Mouse (Mus musculus): ENCODE data around the gene Ttc39d. TPM values are rescaled to one million over a fixed set of nuclear protein-coding genes. Genes with fewer than 3 reads are reported as not detected.
"Not testable (repeated sequence)": the region's sequence is repeated elsewhere in the genome, so short reads cannot be mapped to it uniquely, and the experiment has no call there.

Ttc39d gene
- polyA plus RNA-seq, 1 experiment from 2014 or later = 0.06 TPM

DNA sequence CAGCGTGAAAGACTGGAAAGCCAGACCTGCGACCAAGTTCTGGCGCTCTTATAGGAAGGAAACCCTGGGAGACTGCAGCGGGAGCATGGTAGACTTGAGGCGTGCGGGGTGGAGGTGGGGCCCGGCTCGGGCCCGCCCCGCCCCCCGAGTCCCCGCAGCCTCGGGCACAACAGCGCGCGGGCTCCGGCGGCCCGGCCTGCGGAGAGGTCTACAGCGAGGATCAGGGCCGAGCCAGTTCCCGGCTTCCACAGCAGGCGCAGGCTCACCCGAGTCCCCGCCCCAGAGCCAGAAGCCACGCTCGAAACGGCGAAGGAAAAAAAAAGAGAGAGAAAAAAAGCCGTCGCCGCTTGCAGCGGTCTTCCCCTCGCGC is 974 bp upstream of the Ttc39d start:
- Histone ChIP-seq H3K36me3 (replicated peaks) (peaks cover 21% of the 10 kb centered on the region), H3K9me3 (no peaks in the 10 kb centered on the region), H3K4me1 (peaks cover 19% of the 10 kb centered on the region), H3K9ac (peak overlapping the region; percentile 90), H3K27me3 (replicated peaks) (no peaks in the 10 kb centered on the region), H3K4me3 (peak overlapping the region; percentile 74), H3K4me2 (peak overlapping the region; percentile 80), H3K27ac (peak overlapping the region; percentile 99)
- under 1% methylated on average over 36 of the region's 36 CpGs for WGBS
- ATAC-seq (replicated peaks) = peak; percentile 74

DNA sequence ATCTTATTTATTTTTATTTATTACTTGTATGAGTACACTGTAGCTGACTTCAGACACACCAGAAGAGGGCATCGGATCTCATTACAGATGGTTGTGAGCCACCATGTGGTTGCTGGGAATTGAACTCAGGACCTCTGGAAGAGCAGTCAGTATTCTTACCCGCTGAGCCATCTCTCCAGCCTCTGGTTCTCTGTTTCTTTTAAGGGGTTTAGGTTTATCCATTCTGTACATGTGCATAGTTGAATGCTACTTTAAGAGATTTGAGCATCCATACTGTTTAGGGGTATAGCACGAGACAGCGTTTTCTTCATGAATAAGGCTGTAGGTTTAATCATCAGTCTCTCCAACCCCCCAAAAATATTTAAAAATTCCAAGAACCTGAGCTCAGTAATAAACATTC is 6.7 kb downstream of the Ttc39d start:
- not testable (repeated sequence) for H3K4me2 ChIP-seq; H3K36me3 ChIP-seq (replicated peaks); H3K4me1 ChIP-seq; H3K9ac ChIP-seq; H3K27ac ChIP-seq; ATAC-seq (replicated peaks); H3K27me3 ChIP-seq (replicated peaks); H3K4me3 ChIP-seq; H3K9me3 ChIP-seq
- WGBS = 89% methylated on average over 4 of the region's 4 CpGs

DNA sequence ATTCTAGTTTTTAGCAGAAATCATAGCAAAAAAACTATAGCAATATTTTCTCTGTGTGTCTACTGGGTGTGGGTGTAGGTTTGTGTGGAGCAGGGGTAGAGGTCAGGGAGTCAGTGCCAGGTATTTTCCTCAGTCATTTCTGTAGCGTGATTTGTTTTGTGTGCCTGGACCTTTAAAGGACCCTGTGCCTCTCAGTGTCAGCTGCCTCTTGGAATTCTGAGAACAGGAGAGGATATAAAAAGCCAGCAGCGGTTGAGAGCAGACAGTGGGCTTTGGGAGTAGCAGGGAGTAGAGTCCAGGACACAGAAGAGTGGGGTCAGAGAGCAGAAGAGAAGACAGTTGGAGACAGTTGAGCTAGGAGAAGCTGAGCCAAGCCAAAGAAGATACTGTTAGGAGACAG is 12.9 kb downstream of the Ttc39d start:
- ATAC-seq (replicated peaks) = no peak
- Histone ChIP-seq H3K27me3 (replicated peaks) (no peaks in the 10 kb centered on the region), H3K27ac (no peak overlapping the region), H3K9me3 (no peaks in the 10 kb centered on the region), H3K4me3 (no peak overlapping the region), H3K4me2 (no peak overlapping the region), H3K36me3 (replicated peaks) (no peaks in the 10 kb centered on the region), H3K9ac (no peak overlapping the region), H3K4me1 (peaks cover 5% of the 10 kb centered on the region)
- 86% methylated on average over 2 of the region's 2 CpGs for WGBS

DNA sequence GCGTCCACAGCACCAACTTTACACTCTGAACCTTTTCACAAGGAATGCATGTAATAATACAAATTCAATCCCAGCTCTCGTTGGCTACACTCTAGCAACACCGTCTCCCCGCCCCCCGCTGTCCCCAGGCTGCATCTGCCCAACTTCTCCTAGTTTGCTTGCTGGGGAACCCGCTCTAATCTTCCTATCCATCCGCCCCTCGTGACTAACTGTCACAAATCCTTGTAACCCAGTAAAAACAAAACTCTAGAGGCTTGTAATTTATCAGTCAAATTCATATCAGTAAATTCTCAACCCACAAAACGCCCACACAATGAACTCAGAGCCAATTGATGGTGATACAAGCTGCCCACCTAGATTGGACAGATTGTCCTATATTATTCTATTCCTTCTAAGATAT is 13.9 kb downstream of the Ttc39d start:
- 65% methylated on average over 9 of the region's 9 CpGs for WGBS
- Histone ChIP-seq H3K4me2 (no peak overlapping the region), H3K9me3 (no peaks in the 10 kb centered on the region), H3K4me3 (no peak overlapping the region), H3K4me1 (peaks cover 6% of the 10 kb centered on the region), H3K9ac (no peak overlapping the region), H3K36me3 (replicated peaks) (no peaks in the 10 kb centered on the region), H3K27me3 (replicated peaks) (no peaks in the 10 kb centered on the region), H3K27ac (no peak overlapping the region)
- ATAC-seq (replicated peaks) = no peak

DNA sequence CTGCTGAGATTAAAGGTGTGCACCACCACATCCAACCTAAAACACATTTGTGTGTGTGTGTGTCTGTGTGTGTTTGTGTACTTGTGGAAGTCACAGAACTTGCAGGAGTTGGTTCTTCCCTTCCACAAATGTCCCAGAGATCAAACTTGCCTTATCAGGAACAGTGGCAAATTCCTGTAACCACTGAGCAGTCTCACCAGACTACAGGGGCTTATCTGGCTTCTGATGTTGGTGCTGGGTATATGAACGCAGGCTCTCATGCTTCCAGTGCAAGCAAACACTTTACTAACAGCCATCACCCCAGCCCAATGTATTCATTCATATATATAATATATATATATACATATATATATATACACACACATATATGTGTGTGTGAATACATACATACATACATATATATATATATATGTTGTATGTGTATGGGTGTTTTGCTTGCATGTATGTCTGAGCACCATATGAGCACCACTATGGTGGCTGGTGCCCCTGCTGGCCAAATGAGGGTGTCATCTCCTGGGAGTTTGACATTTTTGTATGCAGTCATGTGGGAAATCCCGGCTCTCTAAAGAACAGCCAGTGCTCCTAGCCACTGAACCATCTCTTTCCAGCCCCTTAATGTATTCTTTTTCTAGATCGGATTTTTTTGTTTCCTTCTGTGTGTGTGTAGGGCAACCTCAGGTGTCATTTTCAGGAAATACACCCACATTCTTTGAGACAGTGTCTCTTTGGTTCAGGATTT is 14.8 kb downstream of the Ttc39d start:
- WGBS = 61% methylated on average over 3 of the region's 3 CpGs

DNA sequence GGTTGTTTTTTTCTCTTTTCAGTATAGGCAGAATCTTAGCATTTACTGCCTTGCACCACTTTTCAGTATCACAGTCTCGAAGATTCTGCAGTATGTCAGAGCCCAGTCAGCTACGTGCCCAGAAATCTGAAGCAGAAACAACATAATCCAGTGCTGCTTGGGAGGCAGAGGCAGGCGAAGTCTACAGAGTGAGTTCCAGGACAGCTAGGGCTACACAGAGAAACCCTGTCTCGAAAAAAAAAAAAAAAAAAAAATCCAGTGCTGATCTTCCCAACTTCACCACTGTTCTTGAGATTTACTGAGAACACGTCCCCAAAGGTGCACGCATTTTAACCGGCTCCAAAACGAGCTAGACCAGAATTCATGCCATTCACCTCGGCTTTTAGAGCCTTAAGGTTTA is 16.6 kb downstream of the Ttc39d start:
- Histone ChIP-seq H3K4me2 (peak overlapping the region; percentile 76), H3K9me3 (no peaks in the 10 kb centered on the region), H3K36me3 (replicated peaks) (no peaks in the 10 kb centered on the region), H3K27ac (peak overlapping the region; percentile 72), H3K4me1 (peaks cover 6% of the 10 kb centered on the region), H3K27me3 (replicated peaks) (no peaks in the 10 kb centered on the region), H3K4me3 (peak overlapping the region; percentile 58), H3K9ac (peak overlapping the region; percentile 54)
- ATAC-seq (replicated peaks) = peak; percentile 72
- 7% methylated on average over 9 of the region's 9 CpGs for WGBS

More for the DNA sequence above, 14.8 kb downstream of the Ttc39d start:
- no peak for ATAC-seq (replicated peaks)
- peaks cover 6% of the 10 kb centered on the region for H3K4me1 ChIP-seq
- no peaks in the 10 kb centered on the region for H3K9me3 ChIP-seq
- H3K4me3 ChIP-seq = no peak overlapping the region
- no peaks in the 10 kb centered on the region for H3K27me3 ChIP-seq (replicated peaks)
- H3K27ac ChIP-seq = no peak overlapping the region
- no peak overlapping the region for H3K9ac ChIP-seq
- H3K36me3 ChIP-seq (replicated peaks) = no peaks in the 10 kb centered on the region
- no peak overlapping the region for H3K4me2 ChIP-seq

DNA sequence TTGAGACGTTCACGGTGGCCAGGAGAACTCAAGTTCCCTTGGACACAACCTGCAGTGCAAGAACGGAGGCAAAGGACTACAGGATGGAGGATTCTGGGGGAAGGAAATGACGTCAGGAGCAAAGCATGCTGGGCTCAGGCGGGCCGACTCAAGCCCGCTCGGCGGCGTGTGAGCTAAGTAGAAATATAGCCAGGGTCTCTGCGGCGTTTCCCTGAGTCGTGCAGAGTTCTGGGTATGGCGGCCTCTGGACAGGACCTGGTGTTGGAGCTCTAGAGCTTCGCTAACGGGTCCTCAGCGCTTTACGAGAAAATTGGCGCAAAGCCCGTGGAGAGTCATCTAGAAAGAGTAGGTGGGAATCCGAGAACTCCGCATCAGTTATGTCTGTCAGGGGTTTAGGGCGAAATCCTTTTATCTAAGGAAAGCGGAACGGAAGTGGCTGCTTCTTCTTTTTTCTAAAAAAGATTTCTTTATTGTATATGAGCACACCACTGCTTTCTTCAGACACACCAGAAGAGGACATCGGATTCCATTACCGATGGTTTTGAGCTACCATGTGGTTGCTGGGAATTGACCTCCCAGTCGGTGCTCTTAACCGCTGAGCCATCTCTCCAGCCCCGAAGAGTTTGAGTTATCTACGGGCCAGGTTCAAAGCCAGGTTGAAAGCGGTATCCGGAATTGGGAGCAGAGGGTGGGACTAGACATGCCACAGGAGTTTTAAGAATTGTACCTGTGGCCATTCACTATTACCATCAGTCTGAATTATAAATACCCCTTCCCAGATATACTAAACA is 17.3 kb downstream of the Ttc39d start, which contains the start of gene Gemin6:
Gemin6 (plus strand) TSS at position 116 of the 791 bp plus-strand sequence.
- H3K4me2 ChIP-seq = peak within 1 kb of the TSS; percentile 76
- H3K27me3 ChIP-seq (replicated peaks) = no peaks in the 10 kb centered on the region
- peak within 1 kb of the TSS; percentile 54 for H3K9ac ChIP-seq
- H3K4me1 ChIP-seq = peaks cover 6% of the 10 kb centered on the region
- ATAC-seq (replicated peaks) = peak; percentile 99
- WGBS = under 1% methylated on average over 33 of the region's 33 CpGs
- peak within 1 kb of the TSS; percentile 72 for H3K27ac ChIP-seq
- H3K36me3 ChIP-seq (replicated peaks) = no peaks in the 10 kb centered on the region
- H3K9me3 ChIP-seq = no peaks in the 10 kb centered on the region
- H3K4me3 ChIP-seq = peak within 1 kb of the TSS; percentile 58

DNA sequence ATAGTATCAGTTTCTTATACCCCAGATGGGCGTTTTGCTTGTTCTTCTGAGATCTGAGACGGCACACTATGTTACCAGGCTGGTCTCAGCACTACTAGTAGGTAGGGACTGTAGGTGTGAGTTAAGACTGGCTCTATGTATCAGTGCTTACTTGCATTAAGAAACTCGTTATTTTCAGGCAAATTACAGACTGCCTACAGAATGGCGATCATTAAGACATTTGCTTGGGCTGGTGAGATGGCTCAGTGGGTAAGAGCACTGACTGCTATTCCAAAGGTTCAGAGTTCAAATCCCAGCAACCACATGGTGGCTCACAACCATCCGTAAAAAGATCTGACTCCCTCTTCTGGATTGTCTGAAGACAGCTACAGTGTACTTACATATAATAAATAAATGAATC is 17.9 kb downstream of the Ttc39d start:
- ATAC-seq (replicated peaks) = peak; percentile 6; the same call in 1 of the 2 replicates
- 59% methylated on average over 5 of the region's 5 CpGs for WGBS
- H3K4me3 ChIP-seq = peak overlapping the region; percentile 58
- not testable (repeated sequence) for H3K4me1 ChIP-seq; H3K27me3 ChIP-seq (replicated peaks); H3K9me3 ChIP-seq; H3K36me3 ChIP-seq (replicated peaks)
- H3K9ac ChIP-seq = peak overlapping the region; percentile 54
- peak overlapping the region; percentile 76 for H3K4me2 ChIP-seq
- 0 out of 2 replicates have a peak overlapping the region, but pooled peaks have one; percentile 72 for H3K27ac ChIP-seq

DNA sequence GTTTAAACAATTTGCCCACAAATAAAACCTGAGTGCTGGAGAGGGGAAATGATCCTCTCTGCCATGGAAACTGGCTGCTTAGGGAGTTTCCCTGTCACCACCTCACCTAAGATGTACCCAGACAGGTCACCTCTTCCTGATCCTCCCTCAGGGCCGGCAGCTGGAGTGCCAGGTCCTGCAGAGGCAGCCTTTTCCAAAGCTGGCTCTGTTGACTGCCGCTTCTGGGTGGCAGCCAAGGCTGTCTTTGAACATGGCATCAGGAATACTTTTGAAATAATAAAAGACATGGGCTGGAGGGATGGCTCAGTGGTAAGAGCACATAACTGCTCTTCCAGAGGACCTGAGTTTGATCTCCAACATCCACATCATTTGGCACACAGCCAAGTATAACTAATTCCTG is 22.1 kb downstream of the Ttc39d start:
- WGBS = 85% methylated on average over 2 of the region's 2 CpGs
- no peak for ATAC-seq (replicated peaks)
- Histone ChIP-seq H3K9ac (no peak overlapping the region), H3K4me1 (peaks cover 6% of the 10 kb centered on the region), H3K27me3 (replicated peaks) (no peaks in the 10 kb centered on the region), H3K4me2 (no peak overlapping the region), H3K27ac (no peak overlapping the region), H3K36me3 (replicated peaks) (no peaks in the 10 kb centered on the region), H3K9me3 (no peaks in the 10 kb centered on the region), H3K4me3 (no peak overlapping the region)

DNA sequence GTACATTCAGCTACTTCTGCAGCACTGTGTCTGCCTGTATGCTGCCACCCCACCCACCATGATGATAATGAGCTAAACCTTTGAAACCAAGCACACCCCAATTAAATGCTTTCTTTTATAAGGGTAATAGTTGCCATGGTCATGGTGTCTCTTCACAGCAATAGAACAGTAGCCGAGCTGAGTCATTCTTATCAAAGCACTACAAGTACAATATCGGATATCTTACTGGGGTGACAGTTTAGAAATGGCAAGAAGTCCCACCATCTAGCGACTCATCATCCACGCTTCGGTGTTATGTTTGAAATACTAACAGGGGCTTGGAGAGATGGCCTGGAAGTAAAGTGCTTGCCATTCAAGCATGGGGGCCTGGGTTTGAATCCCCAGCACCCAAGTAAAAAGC is 26.6 kb downstream of the Ttc39d start:
- no peak overlapping the region for H3K27ac ChIP-seq
- H3K4me3 ChIP-seq = no peak overlapping the region
- no peak for ATAC-seq (replicated peaks)
- H3K27me3 ChIP-seq (replicated peaks) = no peaks in the 10 kb centered on the region
- no peaks in the 10 kb centered on the region for H3K4me1 ChIP-seq
- H3K9ac ChIP-seq = no peak overlapping the region
- WGBS = 97% methylated on average over 5 of the region's 5 CpGs
- no peak overlapping the region for H3K4me2 ChIP-seq
- no peaks in the 10 kb centered on the region for H3K9me3 ChIP-seq
- H3K36me3 ChIP-seq (replicated peaks) = peaks cover 9% of the 10 kb centered on the region; the same call in 1 of the 2 replicates

DNA sequence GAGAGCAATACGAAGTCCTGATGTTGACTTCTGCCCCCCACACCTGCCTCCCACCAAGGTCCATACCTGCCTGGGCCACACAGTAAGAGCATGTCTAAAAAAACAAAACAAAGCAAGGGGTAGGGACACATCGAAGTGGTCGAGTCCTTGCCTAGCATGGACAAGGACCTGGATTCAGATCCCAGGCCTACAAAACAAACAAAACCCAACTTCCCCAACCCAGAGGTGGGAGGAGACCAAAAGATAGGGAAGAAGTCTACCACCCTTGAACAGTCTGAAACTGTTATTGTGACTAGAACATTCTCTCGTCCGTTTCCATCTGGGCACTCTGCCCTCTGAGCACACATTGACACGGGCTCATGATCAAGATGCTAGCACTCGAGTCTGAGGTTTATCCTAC is 27.1 kb downstream of the Ttc39d start:
- no peak for ATAC-seq (replicated peaks)
- Histone ChIP-seq H3K4me3 (no peak overlapping the region), H3K27me3 (replicated peaks) (no peaks in the 10 kb centered on the region), H3K9ac (no peak overlapping the region), H3K9me3 (no peaks in the 10 kb centered on the region), H3K4me1 (no peaks in the 10 kb centered on the region), H3K27ac (no peak overlapping the region), H3K36me3 (replicated peaks) (peaks cover 14% of the 10 kb centered on the region), H3K4me2 (no peak overlapping the region)
- WGBS = 90% methylated on average over 7 of the region's 7 CpGs

DNA sequence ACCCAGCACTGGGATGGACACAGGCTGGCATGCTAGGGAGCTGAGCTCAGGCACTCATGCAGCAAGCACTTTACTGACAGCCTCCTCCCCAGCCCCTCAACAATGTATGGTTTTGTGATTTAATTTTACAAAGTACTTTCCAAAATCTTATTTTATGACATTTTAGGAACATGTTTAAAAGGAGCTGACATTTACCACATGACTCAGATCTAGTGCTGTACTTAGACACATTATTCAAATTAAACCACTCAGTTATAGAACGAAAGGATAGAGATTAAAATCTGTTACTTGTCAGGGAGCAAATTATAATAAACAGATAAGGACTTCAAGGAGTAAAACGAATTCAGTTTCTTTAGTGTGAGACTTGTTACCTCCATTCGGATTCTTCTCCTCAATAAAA is 28.2 kb downstream of the Ttc39d start:
- no peak overlapping the region for H3K4me3 ChIP-seq
- H3K4me2 ChIP-seq = no peak overlapping the region
- H3K9me3 ChIP-seq = no peaks in the 10 kb centered on the region
- H3K9ac ChIP-seq = no peak overlapping the region
- H3K4me1 ChIP-seq = no peaks in the 10 kb centered on the region
- H3K27me3 ChIP-seq (replicated peaks) = no peaks in the 10 kb centered on the region
- peaks cover 25% of the 10 kb centered on the region for H3K36me3 ChIP-seq (replicated peaks)
- 87% methylated on average over 3 of the region's 3 CpGs for WGBS
- H3K27ac ChIP-seq = no peak overlapping the region
- no peak for ATAC-seq (replicated peaks)

Measured in midbrain, embryonic 15.5 days (tissue).